Comparison of ENCODE assay signal across 8 mouse cellular contexts in the genomic region with DNA sequence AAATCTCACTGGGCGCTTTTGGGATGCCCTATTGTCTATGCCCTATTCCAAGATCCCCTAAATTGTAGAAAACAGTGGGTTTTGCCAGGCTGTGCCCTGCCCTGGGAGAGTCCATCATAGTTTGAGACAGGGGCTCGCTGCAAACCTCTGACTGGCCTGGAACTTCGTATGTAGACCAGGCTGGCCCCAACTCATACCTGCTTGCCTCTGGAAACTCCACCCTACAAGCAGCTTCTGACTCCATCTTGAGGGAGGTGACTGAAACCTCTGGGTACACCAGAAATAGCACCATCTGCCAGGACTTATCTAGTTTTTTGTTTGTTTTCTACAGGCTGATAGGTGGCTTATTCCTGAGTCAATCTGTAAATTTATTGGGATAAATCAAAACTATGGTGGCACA. TPM values are rescaled to one million over a fixed set of nuclear protein-coding genes. Genes with fewer than 3 reads are reported as not detected.
A peak's percentile ranks its signal among the peaks of the same experiment; 100 is the strongest.
DNase-seq lines count a peak whose midpoint lies in the region; ATAC-seq and TF ChIP-seq lines count a peak whose summit lies in the region.

No protein-coding gene starts in this region.

- no peaks in the 10 kb centered on the region for H3K4me1 ChIP-seq in embryonic fibroblast, embryonic 13.5 days (ENCODE audit: control insufficient read depth, insufficient read depth, low read length)
- 0 out of 2 replicates have a peak, but pooled peaks cover 4% of the 10 kb centered on the region for H3K4me1 ChIP-seq in intestine, postnatal 0 days (replicated peaks; ENCODE audit: control insufficient read depth, insufficient read depth, low read length)
- H3K4me1 ChIP-seq in neural tube, embryonic 13.5 days (replicated peaks) = peaks cover 17% of the 10 kb centered on the region

- no peaks in the 10 kb centered on the region for H3K27me3 ChIP-seq in intestine, postnatal 0 days (replicated peaks; ENCODE audit: control insufficient read depth, insufficient read depth, low read length)
- no peaks in the 10 kb centered on the region for H3K27me3 ChIP-seq in neural tube, embryonic 13.5 days

- WGBS in intestine, postnatal 0 days = 89% methylated on average over 3 of the region's 3 CpGs
- WGBS in neural tube, embryonic 13.5 days = 91% methylated on average over 3 of the region's 3 CpGs

- H3K9ac ChIP-seq in intestine, postnatal 0 days (ENCODE audit: low read depth, low read length) = 0 out of 2 replicates have a peak overlapping the region, but pooled peaks have one; percentile 83
- H3K9ac ChIP-seq in neural tube, embryonic 13.5 days = peak overlapping the region; percentile 89

- H3K4me3 ChIP-seq in left cerebral cortex, adult 2 months = peak overlapping the region; percentile 88
- H3K4me3 ChIP-seq in embryonic fibroblast, embryonic 13.5 days (ENCODE audit: insufficient read depth, low read length) = peak overlapping the region; percentile 84; the same call in 1 of the 2 replicates
- peak overlapping the region; percentile 97 for H3K4me3 ChIP-seq in intestine, postnatal 0 days (ENCODE audit: low read depth, low read length)
- peak overlapping the region; percentile 97 for H3K4me3 ChIP-seq in neural tube, embryonic 13.5 days

- H3K9me3 ChIP-seq in intestine, postnatal 0 days (ENCODE audit: control insufficient read depth) = no peaks in the 10 kb centered on the region
- H3K9me3 ChIP-seq in neural tube, embryonic 13.5 days = no peaks in the 10 kb centered on the region

- peak overlapping the region; percentile 71 for H3K4me2 ChIP-seq in intestine, postnatal 0 days (replicated peaks; ENCODE audit: low read depth)
- peak overlapping the region; percentile 88 for H3K4me2 ChIP-seq in neural tube, embryonic 13.5 days

- no peak for TF ChIP-seq CTCF in left cerebral cortex, adult 2 months (IDR thresholded peaks at IDR 0.05)
- TF ChIP-seq CTCF in embryonic fibroblast, embryonic 13.5 days (IDR thresholded peaks at IDR 0.05; ENCODE audit: borderline replicate concordance, insufficient read depth, low read length) = no peak
- TF ChIP-seq CTCF in intestine, postnatal 0 days (IDR thresholded peaks at IDR 0.05; ENCODE audit: low read depth) = no peak

- no peak overlapping the region for H3K27ac ChIP-seq in left cerebral cortex, adult 2 months
- H3K27ac ChIP-seq in embryonic fibroblast, embryonic 13.5 days (ENCODE audit: insufficient read depth, low read length) = no peak overlapping the region
- H3K27ac ChIP-seq in intestine, postnatal 0 days (ENCODE audit: low read depth, low read length) = no peak overlapping the region
- no peak overlapping the region for H3K27ac ChIP-seq in neural tube, embryonic 13.5 days (replicated peaks)

- H3K36me3 ChIP-seq in intestine, postnatal 0 days (ENCODE audit: control insufficient read depth, insufficient read depth) = peaks cover 20% of the 10 kb centered on the region
- peaks cover 23% of the 10 kb centered on the region for H3K36me3 ChIP-seq in neural tube, embryonic 13.5 days

- intact Hi-C loops in left cerebral cortex, adult 2 months (cut with DNase I) = loop anchor here (1.0 kb wide), 1 partner anchor 8 kb away; no protein-coding TSS in a partner anchor

- no peak for DNase-seq in left cerebral cortex, adult 2 months (ENCODE audit: extremely low spot score in 1 of 2, low spot score in 2 of 2)
- no peak for DNase-seq in left cerebral cortex, adult 8-10 months (ENCODE audit: low spot score in 2 of 2)
- DNase-seq in thymus, postnatal 25 days = no peak
- no peak for DNase-seq in ovary, adult 18-20 months (ENCODE audit: low spot score)
- DNase-seq in gastrocnemius, postnatal 10 days = no peak

- no peak for TF ChIP-seq POLR2A in embryonic fibroblast, embryonic 13.5 days (IDR thresholded peaks at IDR 0.05; ENCODE audit: low read depth, low read length)

- no peak; the same call in 1 of the 2 replicates for ATAC-seq in intestine, postnatal 0 days
- ATAC-seq in neural tube, embryonic 13.5 days (ENCODE audit: low read depth) = peak; percentile 71

RNA-seq across cellular contexts. Expression of a gene that starts 0.7 kb away (rescaled TPM):
- 10 to 100 TPM; 41.3 to 44.8 TPM for total RNA-seq in left cerebral cortex, adult 2 months (2021)
- total RNA-seq in left cerebral cortex, adult 8-10 months (2022) = 10 to 100 TPM; 33.8 to 44.4 (median 38.6) TPM
- polyA plus RNA-seq in embryonic fibroblast, embryonic 13.5 days (2011; ENCODE audit: insufficient read length, low read depth, missing spikeins) = 50.1 and 79.5 TPM in 2 replicates
- 25.3 and 26.2 TPM in 2 replicates for polyA plus RNA-seq in intestine, postnatal 0 days (2015; fragmentation: Nextera tagmentation; extraction: Ambion mirVana)
- 46.3 and 48.4 TPM in 2 replicates for polyA plus RNA-seq in neural tube, embryonic 13.5 days (2015; fragmentation: Nextera tagmentation; extraction: Ambion mirVana)
- 10 to 100 TPM; 20.5 to 26.2 TPM for total RNA-seq in gastrocnemius, postnatal 10 days (2021)

RNA-seq across cellular contexts. Expression of a gene that starts 16.2 kb away (rescaled TPM):
- total RNA-seq in left cerebral cortex, adult 2 months (2021) = 10 to 100 TPM; 15.1 to 22.9 TPM
- 10 to 100 TPM in 2 of 4 experiments, 1 to 10 TPM in 2; 8.7 to 16.7 (median 13.0) TPM for total RNA-seq in left cerebral cortex, adult 8-10 months (2022)
- polyA plus RNA-seq in embryonic fibroblast, embryonic 13.5 days (2011; ENCODE audit: insufficient read length, low read depth, missing spikeins) = 69.0 and 76.3 TPM in 2 replicates
- polyA plus RNA-seq in intestine, postnatal 0 days (2015; fragmentation: Nextera tagmentation; extraction: Ambion mirVana) = 107 and 115 TPM in 2 replicates
- polyA plus RNA-seq in neural tube, embryonic 13.5 days (2015; fragmentation: Nextera tagmentation; extraction: Ambion mirVana) = 475 and 487 TPM in 2 replicates
- 10 to 100 TPM; 25.0 to 27.1 TPM for total RNA-seq in gastrocnemius, postnatal 10 days (2021)

RNA-seq across cellular contexts. Expression of a gene that starts 20.1 kb away (rescaled TPM):
- total RNA-seq in left cerebral cortex, adult 2 months (2021) = 10 to 100 TPM; 44.1 to 54.6 TPM
- total RNA-seq in left cerebral cortex, adult 8-10 months (2022) = 10 to 100 TPM; 38.4 to 41.8 (median 39.3) TPM
- 27.0 and 27.2 TPM in 2 replicates for polyA plus RNA-seq in embryonic fibroblast, embryonic 13.5 days (2011; ENCODE audit: insufficient read length, low read depth, missing spikeins)
- polyA plus RNA-seq in intestine, postnatal 0 days (2015; fragmentation: Nextera tagmentation; extraction: Ambion mirVana) = 13.1 and 16.1 TPM in 2 replicates
- 25.0 and 26.4 TPM in 2 replicates for polyA plus RNA-seq in neural tube, embryonic 13.5 days (2015; fragmentation: Nextera tagmentation; extraction: Ambion mirVana)
- 10 to 100 TPM; 10.9 to 19.6 TPM for total RNA-seq in gastrocnemius, postnatal 10 days (2021)
